Mouse (Mus musculus) frontal cortex, postnatal 25 days (tissue): Measurements from ENCODE around the gene Nat9.
A peak's percentile ranks its signal among the peaks of the same experiment; 100 is the strongest.

ENCODE experiments used
- DNase-seq, 2 experiments: peaks; one replicate each; pipeline ENCODE4 v3.0.0; 2022; ENCODE audit warnings: low spot score in 2 of 2

Nat9 gene

DNA sequence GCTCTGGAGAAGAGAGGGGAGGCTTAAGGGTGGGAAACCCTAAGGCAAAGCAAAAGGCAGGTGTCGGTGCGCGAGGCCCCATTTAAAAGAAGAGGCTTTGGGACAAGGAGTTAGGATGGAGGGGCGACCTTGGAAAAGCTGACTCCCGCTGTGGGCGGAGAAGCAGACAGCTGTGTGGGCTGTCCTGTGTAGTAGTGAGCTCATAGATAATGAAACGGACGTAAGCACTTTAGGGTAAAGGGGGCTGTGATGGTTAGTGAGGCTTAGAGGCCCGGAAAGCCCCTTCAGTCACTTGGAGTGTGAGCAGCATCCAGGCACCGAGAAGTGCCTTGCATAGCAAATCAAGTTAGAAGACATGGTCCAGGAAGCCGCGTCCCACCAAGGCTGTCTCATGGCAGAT is at the start of gene Nat9:
Gene Nat9, minus strand, starts transcription at position 167 of the 400 bp plus-strand sequence.
- DNase-seq = no peak

DNA sequence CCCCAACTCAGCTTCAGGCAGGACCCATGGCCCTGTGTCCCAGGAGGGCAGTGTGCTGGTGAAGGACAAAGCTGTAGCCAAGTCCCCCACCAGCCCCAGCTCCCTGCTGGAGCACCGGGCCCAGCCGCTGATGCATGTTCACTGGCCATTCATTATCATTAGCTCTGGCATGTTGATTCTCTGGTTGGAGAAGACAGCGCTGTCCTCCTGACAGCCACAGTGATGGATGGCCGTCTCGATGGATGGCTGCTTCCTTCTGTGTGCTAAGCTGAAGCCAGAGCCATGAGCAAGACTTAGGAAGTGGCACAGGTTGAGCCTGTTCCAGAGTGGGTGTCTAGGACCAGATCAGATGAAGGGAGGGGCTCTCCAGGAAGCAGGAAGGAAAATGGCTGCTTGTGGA is 48.9 kb upstream of the Nat9 start:
- DNase-seq = no peak

DNA sequence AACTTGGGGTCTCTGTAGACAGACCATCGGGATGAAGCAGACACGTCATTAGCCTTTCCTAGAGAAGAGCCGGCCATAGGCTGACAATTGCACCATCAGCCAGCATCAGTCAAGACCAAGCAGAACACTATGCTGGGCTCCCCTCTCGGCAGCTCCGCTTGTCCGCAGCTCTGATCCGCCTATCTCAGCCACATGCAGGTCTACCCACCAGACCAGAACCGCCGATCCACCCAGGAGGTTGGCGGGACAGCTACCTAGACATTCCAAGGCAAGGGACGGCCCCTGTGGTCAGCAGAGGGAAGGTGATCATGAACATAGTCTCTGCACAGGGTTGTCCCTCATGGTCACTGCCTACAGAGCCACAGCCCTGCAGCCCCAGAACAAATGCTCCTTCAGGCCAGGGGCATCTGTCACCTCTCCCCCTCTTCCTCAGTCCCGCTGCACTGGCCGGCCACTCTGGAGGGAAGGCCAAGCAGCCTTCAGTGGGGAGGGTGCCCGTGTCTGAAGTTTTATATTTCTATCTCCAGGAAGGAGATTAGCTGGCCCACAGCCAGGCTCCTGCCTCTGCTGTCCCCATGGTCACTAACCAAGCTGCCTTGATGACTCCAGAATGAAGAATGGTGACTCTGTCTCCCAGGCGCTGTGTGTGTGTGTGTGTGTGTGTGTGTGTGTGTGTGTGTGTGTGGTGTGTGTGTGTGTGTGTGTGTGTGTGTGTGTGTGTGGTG is 46.8 kb upstream of the Nat9 start:
- DNase-seq = no peak

GRCm38 (mm10) chr11:115233526-115234290 is 46.0 kb upstream of the Nat9 start:
- DNase-seq = no peak

GRCm38 (mm10) chr11:115232889-115233288 is 45.2 kb upstream of the Nat9 start:
- no peak for DNase-seq

GRCm38 (mm10) chr11:115231924-115232323 is 44.3 kb upstream of the Nat9 start:
- DNase-seq = no peak

GRCm38 (mm10) chr11:115231168-115231915 is 43.7 kb upstream of the Nat9 start:
- DNase-seq = no peak

- no peak for DNase-seq
Observed at GRCm38 (mm10) chr11:115229021-115229930, 41.6 kb upstream of the Nat9 start.

GRCm38 (mm10) chr11:115228430-115228829 is 40.8 kb upstream of the Nat9 start:
- no peak for DNase-seq

DNA sequence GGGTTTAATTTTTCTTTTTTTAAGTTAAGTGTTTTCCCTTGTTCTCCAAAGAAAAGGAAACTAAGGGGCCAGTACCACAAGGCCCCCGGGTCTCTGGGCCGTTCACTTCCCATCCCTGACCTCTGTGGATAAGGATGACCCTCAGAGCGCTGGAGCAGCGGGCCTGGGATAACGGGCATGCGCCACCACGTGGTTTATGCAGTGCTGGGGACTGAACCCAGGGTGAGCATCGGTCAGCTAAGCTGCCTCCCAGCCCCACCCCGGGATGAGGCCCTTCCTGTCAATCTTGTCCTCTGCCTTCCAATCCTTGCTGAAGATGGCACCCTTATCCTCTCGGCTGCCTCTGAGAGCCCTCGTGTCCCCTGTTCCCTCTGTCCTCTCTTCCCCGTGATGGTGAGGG is 40.0 kb upstream of the Nat9 start:
- DNase-seq = no peak

- DNase-seq = no peak
Observed at GRCm38 (mm10) chr11:115226811-115227491, 39.3 kb upstream of the Nat9 start.

GRCm38 (mm10) chr11:115225301-115225700 is 37.6 kb upstream of the Nat9 start:
- DNase-seq = no peak

GRCm38 (mm10) chr11:115224889-115225288 is 37.2 kb upstream of the Nat9 start:
- DNase-seq = peak; percentile 42 to 44

GRCm38 (mm10) chr11:115223877-115224276 is 36.2 kb upstream of the Nat9 start:
- no peak for DNase-seq

- no peak for DNase-seq
Observed at GRCm38 (mm10) chr11:115223451-115223850, 35.8 kb upstream of the Nat9 start.

- no peak for DNase-seq
Observed at GRCm38 (mm10) chr11:115222570-115222969, 34.9 kb upstream of the Nat9 start.

DNA sequence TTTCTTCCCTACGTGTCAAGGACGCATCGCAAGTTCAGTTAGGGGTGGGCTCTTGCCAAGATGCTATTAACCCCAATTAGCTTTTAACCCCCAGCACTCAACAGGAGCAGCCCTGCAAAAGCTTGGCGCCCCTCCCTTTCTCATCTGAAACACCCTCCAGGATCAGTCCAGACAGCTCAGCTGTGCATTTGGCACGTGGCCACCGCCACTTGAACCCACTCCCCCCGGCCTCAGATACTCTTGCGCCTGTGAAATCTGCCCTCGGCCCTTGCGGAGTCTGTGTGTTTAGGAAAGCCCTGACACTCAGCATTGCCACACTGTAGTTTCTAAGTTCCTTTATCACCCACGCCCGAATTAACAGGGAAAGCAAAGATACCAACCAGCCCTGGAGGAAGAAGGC is 34.4 kb upstream of the Nat9 start:
- DNase-seq = no peak

GRCm38 (mm10) chr11:115219685-115220084 is 32.0 kb upstream of the Nat9 start:
- DNase-seq = no peak

GRCm38 (mm10) chr11:115219263-115219662 is 31.6 kb upstream of the Nat9 start:
- no peak for DNase-seq

- no peak for DNase-seq
Observed at GRCm38 (mm10) chr11:115217439-115218410, 30.1 kb upstream of the Nat9 start.
